Mouse (Mus musculus): ENCODE measurements at regions not wholly inside any gene's neighbourhood (a gene's known extent, or its start where the extent isn't known, plus 50 kb on each side); places are given as distances from the start of the nearest gene placed in this dataset.

GRCm38 (mm10) chr2:30700890-30701289, 102.6 kb downstream of the 1700001O22Rik start:
- no peak for ATAC-seq (ENCODE audit: insufficient number of reproducible peaks, low FRiP score, low TSS enrichment)

- no peak for ATAC-seq (ENCODE audit: insufficient number of reproducible peaks, low FRiP score, low TSS enrichment)
These were observed 103.0 kb downstream of the 1700001O22Rik start for GRCm38 (mm10) chr2:30700471-30700870.

GRCm38 (mm10) chr2:30699797-30700454, 103.5 kb downstream of the 1700001O22Rik start:
- ATAC-seq (ENCODE audit: insufficient number of reproducible peaks, low FRiP score, low TSS enrichment), result peak; percentile 87

GRCm38 (mm10) chr2:30698758-30699535, 104.1 kb downstream of the Cstad start:
- no peak for ATAC-seq (ENCODE audit: insufficient number of reproducible peaks, low FRiP score, low TSS enrichment)

- ATAC-seq (ENCODE audit: insufficient number of reproducible peaks, low FRiP score, low TSS enrichment), result no peak
These were observed 103.0 kb downstream of the Cstad start for GRCm38 (mm10) chr2:30697851-30698250.

DNA sequence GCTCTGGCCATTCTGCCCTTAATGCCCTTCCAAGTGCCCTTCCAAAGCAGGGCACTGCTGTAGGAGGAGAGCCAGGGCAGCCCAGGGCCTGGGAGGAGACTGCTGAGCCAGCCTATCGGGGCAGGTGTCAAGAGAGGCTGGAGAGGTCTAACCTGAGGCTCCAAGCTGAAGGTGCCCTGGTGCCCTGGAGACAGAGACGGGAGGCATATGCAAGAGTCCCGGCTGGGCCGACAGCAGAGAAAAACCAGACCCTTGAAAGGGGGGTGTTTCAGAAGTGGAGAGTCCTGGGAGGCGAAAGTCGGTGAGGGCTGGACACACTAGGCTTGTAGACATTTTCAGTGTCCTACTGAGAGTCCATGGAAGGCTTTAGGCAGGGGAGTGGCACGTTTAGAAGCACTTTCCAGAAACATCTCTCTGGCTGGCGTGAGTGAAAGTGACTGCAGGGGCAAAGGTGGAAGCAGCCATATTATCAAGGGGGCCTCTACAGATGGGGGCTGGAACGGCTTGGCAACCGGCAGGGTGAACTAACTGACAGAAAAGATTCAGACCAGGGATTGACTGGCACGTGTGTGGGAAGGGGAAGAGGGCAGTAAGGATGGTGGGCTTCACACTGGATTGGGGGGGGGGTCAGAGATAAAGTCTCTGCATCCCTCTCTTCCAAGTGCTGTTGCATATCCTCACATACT, 101.1 kb downstream of the Cstad start:
- no peak for ATAC-seq (ENCODE audit: insufficient number of reproducible peaks, low FRiP score, low TSS enrichment)

DNA sequence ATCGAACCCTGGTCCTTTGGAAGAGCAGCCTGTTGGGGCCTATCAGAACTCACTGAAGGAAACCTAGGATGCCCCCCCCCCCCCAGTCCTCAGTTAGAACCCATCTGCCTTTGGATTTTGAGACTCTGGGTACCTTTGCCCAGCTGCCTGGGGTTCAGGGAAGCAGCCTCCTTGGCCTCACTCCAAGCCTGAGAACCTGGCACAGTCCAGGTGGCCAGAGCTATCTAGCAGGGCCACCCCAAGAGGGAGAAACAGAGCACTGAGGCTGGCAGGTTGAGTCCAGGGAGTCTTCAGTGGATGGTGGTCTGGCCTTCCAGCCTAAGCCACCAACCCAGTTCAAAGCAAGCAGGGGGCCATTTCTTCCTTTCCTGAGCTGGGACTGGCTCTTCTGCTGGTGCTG, 100.2 kb downstream of the Cstad start:
- no peak for ATAC-seq (ENCODE audit: insufficient number of reproducible peaks, low FRiP score, low TSS enrichment)

DNA sequence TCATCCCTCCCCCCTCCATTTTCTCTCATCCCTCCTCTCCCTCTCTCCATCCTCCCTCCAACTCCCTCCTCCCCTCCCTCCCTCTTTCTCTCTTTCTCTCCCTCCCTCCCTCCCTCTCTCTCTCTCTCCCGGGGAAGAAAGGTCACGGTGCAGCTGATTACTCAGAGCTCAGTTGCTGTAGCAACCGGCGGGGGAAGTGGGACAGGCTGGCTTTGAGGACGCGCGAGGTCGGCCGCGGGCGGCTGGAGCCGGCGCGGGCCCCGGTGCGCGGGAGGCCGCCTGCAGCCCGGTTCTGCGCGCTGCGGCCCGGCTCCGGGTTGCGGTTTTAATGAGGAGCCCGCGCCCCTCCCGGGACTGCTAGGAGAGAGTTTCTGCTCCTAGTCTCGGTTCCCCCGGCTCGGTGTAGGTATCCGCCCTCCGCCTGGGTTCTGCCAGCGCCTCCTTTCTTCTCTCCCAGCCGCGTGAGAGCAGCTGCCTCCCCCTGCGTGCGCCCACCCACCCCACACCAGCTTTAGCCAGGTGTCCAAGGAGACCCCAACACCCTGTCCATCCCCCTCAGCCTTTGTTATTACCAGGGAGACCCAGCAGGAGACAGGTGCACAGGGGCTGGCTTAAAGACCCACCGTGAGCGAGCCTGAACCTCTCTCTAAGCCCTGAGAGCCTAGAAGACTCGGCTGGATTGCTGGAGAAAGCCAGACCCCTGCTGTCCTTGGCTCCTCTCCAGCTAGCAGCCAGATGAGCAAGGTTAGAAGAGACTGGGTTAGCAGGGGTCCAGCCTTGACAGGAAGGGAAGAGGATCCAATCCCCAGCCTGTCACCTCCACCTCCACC, 98.6 kb downstream of the Cstad start:
- ATAC-seq (ENCODE audit: insufficient number of reproducible peaks, low FRiP score, low TSS enrichment), result peak; percentile 72

- ATAC-seq (ENCODE audit: insufficient number of reproducible peaks, low FRiP score, low TSS enrichment), result peak; percentile 16; the same call in 1 of the 2 replicates
These were observed 97.8 kb downstream of the Cstad start for GRCm38 (mm10) chr2:30692561-30693205.

- ATAC-seq (ENCODE audit: insufficient number of reproducible peaks, low FRiP score, low TSS enrichment), result peak; percentile 65; the same call in 1 of the 2 replicates
These were observed 97.2 kb downstream of the Cstad start for GRCm38 (mm10) chr2:30691857-30692560.

GRCm38 (mm10) chr2:30690925-30691856, 96.4 kb downstream of the Cstad start:
- ATAC-seq (ENCODE audit: insufficient number of reproducible peaks, low FRiP score, low TSS enrichment), result no peak

DNA sequence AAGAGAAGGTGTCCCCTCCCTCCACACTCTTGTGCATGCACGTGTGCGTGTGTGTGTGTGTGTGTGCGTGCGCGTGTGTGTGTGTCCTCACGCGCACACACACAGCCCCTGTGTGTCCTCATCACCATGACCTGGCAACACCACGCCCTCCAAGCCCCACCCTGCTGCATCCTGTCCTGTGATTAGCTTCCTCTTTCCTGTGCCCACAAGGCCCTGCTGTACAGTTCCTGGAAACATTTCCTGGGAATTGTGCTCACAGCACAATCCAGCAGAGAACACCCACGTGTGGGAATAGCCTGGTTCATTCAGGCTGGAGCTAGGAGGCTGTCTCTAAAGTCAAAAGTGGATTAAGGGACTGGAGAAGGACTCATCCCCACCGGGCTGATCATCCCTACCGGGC, 95.5 kb downstream of the Cstad start:
- ATAC-seq (ENCODE audit: insufficient number of reproducible peaks, low FRiP score, low TSS enrichment), result no peak

GRCm38 (mm10) chr2:30688402-30688801, 93.6 kb downstream of the Cstad start:
- ATAC-seq (ENCODE audit: insufficient number of reproducible peaks, low FRiP score, low TSS enrichment), result no peak

DNA sequence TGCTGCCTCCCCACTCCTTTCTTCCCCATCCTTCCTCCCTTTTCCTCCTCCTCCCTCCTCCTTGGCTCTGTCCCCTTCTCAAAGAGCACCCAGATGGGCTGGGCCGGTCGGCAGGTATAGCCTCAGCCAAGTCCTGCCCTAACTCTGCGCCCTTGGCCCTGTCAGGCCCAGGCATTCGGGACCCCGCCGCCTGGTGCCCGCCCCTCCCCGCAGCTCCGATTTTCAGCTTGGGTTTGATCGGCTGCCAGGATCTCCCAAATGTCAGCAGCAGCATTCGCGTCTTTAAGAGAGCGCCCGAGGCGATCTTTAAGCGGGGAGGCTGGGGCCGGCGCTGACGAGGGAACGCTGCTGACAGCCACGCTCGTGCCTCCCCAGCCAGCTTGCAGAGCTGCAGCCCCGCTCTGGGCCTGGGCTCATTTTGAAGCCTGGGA, 92.3 kb downstream of the Cstad start:
- no peak for ATAC-seq (ENCODE audit: insufficient number of reproducible peaks, low FRiP score, low TSS enrichment)

GRCm38 (mm10) chr2:30686359-30686758, 91.5 kb downstream of the Cstad start:
- no peak for ATAC-seq (ENCODE audit: insufficient number of reproducible peaks, low FRiP score, low TSS enrichment)

DNA sequence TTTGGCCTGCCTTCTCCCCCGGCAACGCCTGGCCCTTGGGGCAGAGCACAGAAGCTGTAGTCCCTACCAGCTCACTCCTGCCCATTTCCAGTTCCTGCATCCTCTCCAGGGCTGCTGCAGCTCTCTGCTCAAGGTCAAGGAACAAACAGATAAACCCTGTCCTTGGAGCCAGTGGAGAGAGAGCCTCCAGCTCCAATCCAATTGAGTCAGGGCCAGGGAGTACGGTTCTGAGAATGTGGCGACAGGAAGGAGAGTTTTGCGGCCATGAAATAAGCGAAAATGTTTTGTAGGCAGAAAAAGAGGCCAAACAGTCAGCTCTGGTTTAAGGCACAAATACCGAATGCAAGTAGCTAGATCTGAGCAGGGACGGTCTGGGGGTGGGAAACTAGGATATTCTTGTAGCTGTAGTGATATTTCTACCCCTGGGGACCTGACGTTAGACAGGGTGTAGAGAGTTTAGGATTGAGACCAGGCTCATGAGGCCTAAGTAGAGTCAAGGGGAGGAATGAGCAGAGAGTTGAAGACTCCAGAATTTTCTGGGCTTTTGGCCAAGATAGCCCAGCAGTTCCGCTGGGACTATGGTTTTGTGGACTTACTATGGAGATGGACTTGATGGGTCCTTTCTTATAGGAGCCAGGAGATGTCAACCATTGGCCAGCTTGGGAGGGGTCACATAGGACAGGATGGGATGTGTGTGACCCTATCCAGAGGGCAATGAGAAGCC, 90.5 kb downstream of the Cstad start:
- no peak for ATAC-seq (ENCODE audit: insufficient number of reproducible peaks, low FRiP score, low TSS enrichment)

DNA sequence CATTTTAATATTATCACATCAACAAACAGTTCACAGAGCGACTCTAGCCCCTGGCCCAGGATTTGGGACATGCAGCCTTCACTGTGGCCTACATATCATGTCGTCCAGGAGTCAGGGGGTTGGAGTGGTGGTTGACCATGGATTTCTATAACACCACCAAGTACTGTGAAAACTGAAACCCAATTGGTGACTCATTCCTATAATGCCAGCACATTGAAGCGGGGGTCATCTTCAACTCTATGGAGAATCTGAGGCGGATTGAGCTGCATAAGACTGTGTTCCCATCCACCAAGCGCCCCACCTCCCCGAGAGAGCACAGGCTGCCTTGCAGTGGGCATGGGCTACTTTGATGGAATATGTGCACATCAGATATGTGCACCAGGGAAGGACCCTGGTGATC, 89.6 kb downstream of the Cstad start:
- no peak for ATAC-seq (ENCODE audit: insufficient number of reproducible peaks, low FRiP score, low TSS enrichment)

Measured in cerebellum, adult (tissue).